Mouse (Mus musculus) heart, adult 18-20 months (tissue): ENCODE measurements around the gene L1cam. TPM values are rescaled to one million over a fixed set of nuclear protein-coding genes. Genes with fewer than 3 reads are reported as not detected.

Source experiments
- DNase-seq, 2 experiments: peaks; one replicate each; pipeline ENCODE4 v3.0.0; 2021 to 2022; ENCODE audit warnings: mixed read lengths in 1 of 2
- long read RNA-seq, 2 experiments: library from polyadenylated mRNA; stranded (forward); transcript quantifications; one replicate each; pipeline ENCODE4 v2.0.0; 2021
- total RNA-seq, 2 experiments: library from RNA; stranded (reverse); gene quantifications; 2 replicates each; pipeline ENCODE4 v1.2.3; 2021

The L1cam gene
- total RNA-seq: 1 to 10 TPM; 3.7 to 4.1 TPM
- long read RNA-seq, experiment 1, partial matches to known transcripts: 0 of 1 reads
- long read RNA-seq, experiment 1, other reads (novel, unspliced or antisense): 1 of 1 reads
- long read RNA-seq, experiment 2: 0 reads

DNA sequence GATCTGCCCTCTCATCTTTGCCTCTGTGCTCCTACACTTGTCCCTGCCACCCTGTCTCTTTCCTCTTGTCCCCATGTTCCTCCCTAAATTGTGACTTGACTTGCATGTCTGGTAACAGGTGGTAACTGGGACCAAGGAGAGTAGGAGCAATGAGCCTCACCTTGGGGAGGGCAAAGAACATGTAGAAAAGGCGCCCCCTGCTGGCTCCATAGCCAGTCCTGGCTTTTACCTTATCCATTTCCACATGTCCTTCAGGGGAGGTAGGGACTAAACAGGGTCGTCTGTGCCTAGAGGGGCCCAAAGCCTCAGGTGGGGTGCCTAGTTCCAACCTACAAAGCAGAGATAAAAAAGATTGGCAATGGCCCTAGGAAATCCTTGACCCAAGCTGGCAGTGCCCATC lies at the start of gene L1cam:
Gene L1cam (minus strand): TSS at position 387 of the 400 bp plus-strand sequence.
- peak in 1 of 2 experiments; percentile 64 for DNase-seq

DNA sequence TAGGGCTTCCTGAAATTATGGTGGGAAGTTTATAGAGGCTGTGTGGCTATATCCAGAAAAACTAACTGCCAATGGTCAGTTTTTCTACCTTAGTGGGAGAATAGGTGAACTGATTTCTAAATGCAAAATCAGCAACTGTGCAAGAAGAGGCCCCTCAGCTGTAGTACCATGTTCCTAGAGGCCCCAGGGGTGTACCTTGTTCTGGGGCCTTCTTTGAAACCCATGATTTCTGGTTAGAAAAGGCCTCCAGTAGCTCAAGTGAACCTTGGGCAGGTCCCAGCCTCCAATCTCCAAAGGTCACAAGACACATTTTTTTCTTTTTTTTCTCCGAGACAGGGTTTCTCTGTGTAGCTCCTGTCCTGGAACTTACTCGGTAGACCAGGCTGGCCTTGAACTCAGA lies 46.4 kb upstream of the L1cam start:
- DNase-seq: no peak

DNA sequence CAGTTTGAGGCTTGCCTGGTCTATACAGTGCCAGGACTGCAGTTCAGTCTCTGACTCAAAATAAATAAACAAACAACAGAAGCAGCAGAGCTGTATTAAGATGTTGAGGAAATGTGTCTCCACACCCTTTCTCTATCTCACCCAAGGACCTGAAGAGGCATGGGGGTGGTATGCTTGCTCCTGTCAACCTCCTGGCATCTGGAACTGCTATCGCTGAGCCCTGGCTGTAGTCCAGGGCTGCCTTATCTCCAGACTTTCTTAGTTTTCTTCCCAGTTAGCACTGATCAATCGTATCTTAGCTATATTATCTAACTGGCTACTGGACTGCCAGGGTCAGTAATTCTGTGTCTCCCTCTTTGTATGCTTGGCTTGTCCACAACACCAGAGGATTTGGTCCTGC lies 46.0 kb upstream of the L1cam start:
- DNase-seq: no peak

DNA sequence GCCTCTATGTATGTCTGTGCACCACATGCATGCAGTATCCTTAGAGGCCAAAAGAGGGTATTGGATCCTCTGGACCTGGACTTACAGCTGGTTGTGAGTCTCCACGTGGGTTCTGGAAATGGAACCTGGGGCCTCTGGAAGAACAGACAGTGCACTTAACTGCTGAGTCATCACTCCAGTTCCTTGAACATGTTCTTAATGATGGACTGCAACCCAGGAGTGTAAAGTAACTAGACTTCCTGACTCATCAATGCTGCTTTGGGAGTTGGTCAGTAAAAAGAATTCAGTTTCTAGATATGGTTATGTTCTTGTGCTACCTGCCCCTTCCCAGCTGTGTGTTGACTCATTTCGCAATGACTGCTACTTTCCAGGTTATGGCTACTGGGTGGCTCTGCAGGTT lies 36.0 kb upstream of the L1cam start:
- no peak for DNase-seq

DNA sequence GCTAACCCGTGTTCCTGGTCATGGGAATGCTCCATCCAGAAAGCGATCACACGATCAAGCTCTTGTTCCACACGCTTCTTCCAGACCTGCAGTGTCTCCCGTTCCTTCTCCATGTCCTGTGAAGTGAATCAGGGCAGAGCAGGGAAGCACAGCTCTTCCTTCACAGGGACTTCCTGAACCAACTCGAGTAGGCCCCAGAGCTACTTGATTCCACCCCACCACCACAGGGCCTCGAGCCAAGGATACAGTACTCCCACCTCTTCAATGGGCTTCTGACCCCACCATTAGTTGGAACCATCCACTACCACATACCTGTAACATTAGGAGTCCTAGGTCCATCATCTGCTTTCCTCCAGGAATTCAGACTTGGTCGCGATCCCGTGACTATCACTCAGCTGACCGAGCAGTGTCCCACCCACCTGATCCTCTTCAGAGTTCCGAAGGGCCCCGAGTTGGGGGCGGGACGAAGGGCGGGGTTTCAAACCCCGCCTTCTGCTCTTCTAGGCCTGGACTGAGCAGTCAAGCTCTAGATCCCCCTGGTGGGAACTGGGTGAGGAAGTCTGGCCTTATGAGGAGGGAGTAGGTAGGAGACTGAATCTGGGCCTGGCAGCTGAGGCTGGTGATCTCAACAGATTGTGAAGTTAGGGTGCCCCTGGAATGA lies 34.6 kb upstream of the L1cam start, which contains the start of gene Renbp:
Gene Renbp (minus strand): TSS at position 449 of the 661 bp plus-strand sequence.
- peak; percentile 77 to 83 for DNase-seq

DNA sequence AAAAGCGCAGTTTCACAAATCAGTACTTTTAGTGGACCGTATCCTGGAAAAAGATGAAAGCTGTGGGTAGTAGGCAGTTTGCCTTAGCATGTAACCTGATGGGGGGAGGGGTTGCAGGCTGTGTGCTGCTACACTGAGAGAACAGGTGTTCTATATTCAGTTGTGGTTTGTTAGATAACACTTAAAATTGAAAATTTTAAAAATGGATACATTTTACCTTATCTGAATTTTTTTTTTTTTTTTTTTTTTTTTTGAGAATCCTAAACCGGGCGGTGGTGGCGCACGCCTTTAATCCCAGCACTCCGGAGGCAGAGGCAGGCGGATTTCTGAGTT lies 26.6 kb upstream of the L1cam start:
- no peak for DNase-seq

DNA sequence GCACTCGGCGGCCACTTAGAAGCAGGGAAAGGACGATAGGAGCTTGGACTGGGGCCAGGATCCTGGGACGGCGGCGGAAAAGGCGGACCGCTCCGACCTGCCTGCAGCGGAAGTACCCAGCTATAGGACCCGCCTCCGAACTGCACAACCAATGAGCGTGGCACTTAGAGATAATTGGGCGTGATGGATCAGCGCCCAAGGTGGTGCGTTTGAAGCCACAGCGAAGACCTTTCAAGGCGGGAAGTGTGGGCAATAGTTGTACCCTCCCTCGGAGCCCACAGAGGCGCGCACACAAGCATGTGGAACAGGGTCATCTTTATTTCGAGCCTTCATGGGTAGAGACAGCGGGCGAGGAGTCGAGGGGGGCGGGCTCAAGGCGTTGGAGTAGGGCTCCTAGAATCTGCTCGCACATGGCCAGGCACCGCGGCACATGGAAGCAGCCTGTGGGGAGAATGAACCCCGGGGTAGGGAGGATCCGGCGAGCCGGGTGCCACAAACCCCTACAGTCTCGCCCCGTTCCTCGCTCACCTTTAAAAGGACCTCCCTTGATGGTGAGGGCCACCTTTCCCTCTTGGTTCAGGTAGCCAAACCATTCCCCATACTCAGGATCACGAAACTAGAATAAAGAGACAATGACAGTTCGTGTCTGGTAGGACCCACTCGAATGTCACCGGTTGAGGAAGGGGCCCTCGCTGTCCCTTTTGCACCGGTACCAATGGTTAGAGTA lies 26.1 kb upstream of the L1cam start, which contains the start of the genes Arhgap4 and Naa10:
Gene Arhgap4 (minus strand): TSS at position 48 of the 727 bp plus-strand sequence.
Gene Naa10 (minus strand): TSS at position 122 of the 727 bp plus-strand sequence.
- peak; percentile 88 to 92 for DNase-seq

DNA sequence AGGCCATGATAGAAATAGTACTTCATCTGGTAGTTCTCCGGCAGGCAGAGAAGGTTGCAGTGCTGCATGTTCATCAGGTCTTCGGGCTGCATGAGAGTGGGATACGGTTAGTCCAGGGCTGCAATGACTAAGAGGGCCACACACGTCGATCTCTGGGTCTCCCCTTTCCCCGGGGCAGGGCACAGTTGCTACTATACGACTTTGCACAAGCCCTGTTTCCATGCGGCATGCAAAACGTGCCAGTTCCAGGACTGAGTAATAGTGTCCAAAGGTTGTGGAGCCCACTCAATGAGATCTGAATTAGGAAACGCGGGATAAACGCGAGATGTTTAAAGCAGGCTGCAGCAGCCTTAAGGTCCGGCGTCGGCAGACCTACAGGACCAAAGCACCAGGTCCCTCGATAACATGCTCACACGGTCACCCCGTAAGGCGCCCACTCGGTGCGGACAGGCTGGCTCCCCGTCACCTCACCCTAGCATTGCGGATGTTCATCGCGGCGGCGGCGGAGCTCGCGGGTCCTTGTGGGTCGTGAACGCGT lies 25.4 kb upstream of the L1cam start:
- DNase-seq: no peak

DNA sequence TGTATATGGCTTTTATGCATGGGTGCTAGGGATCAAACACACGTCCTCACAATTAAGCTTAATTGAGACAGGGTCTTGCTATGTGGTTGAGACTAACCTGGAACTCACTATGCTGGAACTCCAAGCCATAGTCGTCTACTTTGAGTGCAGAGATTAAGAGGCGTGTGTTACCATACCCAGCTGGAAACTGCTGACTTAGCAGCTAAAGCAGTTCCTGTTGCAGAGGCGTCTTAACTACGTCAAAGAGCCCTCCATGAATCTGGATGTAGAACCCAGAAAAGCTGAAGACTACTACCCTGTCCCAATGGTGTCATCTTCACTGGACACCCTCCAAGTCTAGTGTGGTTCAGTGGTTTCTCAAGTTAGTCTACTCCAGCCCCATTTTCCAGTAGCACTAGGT lies 22.7 kb upstream of the L1cam start:
- no peak for DNase-seq

DNA sequence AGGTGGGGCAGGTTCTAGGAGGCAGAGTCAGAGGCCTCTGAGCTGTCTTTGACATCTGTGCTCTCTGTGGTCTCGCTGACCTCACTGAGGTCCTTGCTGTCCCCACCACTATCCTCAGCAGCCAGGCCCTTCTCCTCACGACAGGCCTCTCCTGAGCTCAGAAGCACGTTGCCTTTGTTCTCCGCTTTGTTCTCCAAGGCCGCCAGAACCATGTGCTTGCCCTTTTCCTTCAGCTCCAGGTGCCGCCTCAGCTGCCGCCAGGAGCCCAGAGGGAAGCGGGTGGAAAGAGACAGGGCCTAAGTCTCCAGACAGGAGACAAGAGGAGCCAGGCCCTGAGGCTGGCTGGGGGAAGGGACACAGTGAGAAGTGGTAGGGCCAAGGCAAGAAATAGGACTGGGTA lies 21.0 kb upstream of the L1cam start:
- no peak for DNase-seq

DNA sequence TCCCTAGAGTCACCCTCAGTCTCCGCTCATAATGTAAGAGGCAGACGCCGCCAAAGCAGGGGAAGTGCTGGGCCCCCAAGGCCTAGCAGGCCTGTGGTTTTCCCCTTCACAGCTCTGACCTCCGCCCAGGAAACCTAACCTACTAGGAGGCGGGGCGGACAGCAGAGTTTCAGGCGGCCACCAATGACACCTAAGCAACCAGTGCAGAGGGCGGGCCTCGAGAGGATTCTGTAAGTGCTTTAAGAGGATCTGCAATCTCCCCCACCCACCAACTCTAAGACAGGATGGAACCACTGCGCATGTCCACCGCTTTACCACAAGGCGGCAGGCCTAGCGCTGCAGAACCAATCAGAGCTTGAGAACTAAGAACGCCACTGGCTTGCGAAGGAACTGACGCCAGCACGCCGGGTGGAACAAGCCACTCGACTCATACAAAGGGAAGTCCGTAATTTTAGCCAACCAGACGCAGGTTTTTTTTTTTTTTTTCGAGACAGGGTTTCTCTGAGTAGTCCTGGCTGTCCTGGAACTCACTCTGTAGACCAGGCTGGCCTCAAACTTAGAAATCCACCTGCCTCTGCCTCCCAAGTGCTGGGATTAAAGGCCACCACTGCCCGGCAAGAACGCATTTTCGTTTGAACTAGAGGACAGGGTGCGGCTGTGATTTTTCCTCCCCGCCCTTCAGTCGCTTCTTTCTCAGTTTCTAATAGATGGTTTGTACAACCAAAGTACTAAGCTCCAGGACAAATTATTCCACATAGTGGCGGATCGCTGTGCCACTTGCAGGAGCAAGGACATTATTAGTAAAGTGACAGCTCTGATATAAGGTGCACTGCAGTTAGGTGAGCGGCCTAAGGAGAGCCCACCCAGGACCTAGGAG lies 19.2 kb upstream of the L1cam start:
- DNase-seq: peak; percentile 87 to 97

DNA sequence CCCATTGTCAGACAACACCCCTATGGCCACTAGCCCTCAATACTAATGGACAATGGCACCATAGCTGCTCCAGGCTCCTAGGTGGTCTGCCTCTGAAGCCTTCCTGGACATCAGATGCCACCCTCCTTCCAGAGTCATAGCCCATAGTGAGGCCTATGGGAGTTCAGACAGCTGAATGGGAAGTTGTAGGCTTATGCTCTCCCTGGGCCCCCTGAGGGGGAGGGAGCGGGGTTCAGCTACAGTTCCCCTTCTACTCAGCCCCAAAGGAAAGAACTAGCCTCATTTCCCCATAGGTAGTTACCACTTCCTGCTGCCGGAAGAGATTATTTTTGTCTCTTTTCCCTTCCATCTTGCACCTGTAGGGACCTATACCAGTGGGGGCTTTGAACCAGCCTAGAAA lies 15.7 kb upstream of the L1cam start:
- peak in 1 of 2 experiments; percentile 35 for DNase-seq

DNA sequence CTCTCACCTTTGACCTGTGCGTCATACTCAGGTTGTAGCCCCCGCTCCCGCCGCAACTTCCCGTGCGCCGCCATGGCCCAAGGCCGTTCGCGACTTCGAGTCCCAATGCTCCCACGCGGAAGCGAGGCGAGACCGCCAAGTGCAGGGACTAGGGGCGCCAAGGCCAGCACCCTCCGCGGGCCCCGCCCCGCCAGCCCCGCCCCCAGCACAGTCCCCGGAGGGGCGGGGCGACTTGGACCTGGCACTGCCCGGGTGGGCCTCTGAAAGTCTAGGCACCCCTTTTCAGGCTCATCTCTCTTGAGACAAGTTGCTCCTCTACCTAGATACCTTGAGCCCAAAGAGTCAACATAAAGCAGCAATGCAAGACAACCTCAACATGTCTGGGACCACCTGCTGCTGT lies 15.3 kb upstream of the L1cam start:
- DNase-seq: peak in 1 of 2 experiments; percentile 28

DNA sequence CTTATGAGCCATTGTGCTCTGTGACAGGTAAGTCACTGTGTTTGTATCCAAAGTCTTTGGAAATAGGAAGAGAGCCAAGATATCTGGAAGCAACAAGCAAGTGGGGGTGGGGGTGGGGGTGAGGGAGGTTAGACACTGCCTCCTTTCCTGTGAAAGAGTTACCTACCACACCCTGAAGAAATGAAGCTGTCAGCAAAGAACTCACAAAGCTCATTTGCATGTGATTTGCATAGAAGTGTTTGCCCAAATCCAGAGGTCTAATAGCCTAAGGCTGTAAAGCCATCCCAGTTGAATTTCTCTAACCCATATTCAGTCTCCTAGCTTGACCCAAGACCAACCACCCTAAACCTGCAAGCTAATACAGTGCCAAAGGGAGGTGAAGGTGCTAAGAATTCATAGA lies 14.5 kb upstream of the L1cam start:
- no peak for DNase-seq

DNA sequence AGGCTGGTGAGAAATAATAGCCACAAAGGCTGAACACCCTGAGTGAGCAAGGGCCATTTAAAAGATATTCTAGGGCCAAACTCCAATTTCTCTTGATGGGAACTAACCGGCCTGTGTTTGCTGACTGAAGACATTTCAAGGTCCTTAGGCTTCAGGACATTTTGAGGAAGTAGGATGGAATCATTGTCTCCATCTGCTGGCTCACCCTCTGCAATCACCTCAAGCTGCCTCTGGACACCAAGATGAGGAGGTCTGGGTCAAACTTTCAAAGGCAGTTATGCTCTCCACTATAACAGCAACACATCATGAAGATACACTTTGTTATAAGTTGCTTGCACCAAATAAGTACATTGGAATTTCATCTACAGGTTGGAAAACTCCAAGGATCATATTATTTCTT lies 14.1 kb upstream of the L1cam start:
- DNase-seq: no peak

DNA sequence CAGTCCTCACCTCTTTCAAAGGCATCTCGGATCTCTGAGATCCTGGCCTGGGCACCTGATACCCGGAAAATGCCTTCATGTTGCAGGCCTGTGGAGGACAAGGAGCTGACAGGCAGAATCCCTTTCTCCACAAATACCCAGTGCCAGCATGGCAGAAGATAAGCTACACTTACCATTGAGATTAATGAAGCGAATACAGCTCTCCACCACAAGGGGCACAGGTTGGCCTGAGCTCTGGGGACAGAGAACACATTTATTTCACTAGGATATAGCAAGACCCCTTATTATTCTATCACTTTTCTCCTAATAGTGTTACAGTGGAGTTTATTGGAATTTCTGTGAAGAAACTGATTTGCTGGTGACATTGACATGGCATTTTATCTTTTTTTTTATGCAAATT lies 2.1 kb upstream of the L1cam start:
- no peak for DNase-seq

DNA sequence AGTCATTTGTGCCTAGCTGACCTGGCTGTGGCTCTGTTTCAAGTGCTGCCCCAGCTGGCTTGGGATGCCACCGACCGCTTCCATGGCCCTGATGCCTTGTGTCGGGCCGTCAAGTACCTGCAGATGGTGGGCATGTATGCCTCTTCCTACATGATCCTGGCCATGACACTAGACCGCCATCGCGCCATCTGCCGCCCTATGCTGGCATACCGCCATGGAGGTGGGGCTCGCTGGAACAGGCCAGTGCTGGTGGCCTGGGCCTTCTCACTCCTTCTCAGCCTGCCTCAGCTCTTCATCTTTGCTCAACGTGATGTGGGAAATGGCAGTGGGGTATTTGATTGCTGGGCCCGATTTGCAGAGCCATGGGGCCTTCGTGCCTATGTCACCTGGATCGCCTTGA lies 3.1 kb downstream of the L1cam start:
- DNase-seq: no peak

DNA sequence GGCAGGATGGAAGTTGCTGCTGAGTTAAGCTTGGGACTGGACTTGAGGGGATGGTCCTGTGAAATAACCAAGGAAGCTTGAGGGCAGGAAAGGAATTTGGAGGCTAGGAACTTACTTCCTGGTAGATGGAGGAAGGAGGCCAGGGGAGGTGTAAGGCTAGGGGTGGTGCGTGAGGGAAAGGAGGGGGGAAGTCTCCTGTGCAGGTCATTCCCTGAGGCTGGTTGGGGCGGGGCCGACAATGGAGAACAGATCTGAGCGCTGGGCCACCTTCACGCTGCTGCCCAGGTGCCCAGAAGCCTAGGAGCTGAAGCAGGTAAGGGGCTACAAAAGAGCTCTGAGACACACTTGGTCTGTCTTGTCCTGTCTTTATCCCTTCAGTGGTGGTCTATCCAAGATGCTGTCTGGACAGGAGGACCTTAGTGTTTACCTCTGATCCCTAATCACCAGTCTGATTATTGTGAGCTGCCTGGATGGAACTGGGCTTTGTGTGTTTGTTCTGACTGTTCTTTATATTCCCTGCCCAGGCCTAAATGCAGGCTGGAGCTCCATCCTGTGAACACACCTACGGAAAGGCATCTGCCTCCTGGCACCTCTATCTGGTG lies 4.3 kb downstream of the L1cam start, which contains the start of gene Avpr2:
Gene Avpr2 (plus strand): TSS at position 552 of the 602 bp plus-strand sequence.
- DNase-seq: no peak

DNA sequence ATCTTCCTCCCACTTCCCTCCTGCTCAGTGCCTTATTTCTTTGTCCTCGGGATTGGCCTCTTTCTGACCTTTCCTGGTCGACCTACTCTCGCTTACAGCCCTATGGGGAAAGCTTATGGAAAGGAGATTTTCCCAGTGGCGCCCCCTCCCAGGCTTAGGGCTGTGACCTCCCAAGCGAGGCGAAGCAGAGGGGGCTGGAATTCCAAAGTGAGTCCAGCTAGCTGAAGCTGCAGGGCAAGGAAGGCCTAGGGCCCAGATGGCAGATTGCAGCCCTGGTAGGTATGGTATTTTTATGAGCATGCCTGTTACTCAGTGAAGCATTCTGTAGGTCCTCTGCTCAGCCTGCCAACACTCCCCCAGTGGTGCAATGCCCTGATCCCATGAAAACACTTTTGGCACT lies 14.4 kb downstream of the L1cam start:
- DNase-seq: no peak

DNA sequence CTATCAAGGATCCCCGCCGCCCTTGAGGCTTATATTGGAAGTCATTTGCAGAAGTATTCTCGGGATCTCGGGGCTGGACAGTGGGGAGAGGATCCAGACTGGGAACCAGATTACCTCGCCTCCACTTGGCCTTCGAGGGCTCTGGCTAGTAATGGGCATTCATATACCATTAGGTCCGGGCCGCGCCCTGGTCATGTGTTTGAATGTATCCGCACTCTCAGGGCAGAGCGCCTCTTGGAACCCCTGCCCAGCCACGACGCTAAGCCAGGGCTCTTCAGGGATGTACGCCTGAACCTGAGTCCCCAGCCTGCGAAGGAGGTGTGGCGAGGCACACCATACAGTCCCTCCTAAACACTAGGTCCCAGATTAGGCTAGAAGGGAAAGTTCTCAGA lies 14.9 kb downstream of the L1cam start:
- DNase-seq: peak in 1 of 2 experiments; percentile 4

DNA sequence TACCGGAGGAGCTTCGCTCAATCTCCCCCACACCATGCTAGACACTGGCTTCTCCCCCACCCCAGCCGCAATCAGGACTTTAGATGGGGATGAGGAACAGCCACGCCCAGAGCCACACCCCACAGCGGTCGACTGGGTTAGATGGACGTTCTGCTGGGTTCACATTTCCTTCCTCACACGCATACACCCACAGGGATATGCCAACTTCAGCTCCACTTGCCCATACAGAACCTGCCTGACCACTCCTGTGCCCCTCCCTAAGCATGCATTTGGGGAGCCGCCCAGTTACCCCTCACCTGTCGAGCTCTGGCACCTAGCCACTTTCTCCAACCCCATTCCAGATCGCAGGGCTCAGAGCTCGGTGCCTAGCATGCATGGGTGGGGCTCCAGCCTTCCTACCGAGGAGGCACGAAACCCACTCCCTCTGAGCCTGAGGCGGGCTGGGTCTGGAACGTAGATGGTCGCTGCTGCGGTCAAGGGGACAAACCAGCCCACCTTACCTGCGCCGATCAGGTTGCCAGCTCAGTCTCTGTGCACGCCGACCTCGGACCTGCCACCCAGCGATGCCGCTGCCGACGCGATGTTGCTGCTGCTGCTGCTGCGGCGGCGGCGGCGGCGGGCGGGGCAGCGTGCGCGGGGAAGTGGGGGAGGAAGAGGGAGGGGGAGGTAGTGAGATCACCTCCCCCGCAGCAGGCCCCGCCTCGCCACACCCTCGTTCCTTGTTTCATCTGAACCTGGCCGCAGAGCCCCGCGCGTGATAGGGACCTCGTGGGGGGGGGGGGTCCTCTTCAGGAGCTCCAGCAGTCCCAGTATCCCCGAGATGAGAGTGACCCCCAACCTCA lies 15.5 kb downstream of the L1cam start:
- peak; percentile 14 to 42 for DNase-seq
